Mouse (Mus musculus) kidney, adult 10 weeks (tissue): ENCODE results near the gene Frmd4a. TPM values are rescaled to one million over a fixed set of nuclear protein-coding genes. Genes with fewer than 3 reads are reported as not detected.

Source experiments
- polyA plus RNA-seq: library from polyadenylated mRNA; stranded (reverse); fragments of 350-450 nt; fragmentation: Illumina TruSeq; extraction: RNeasy Lipid Tissue Mini Kit (QIAGEN cat#74804); gene quantifications from one replicate; pipeline ENCODE4 v1.2.3, GENCODE M21; 2014; ENCODE audit warnings: low read depth, low replicate concordance

Gene Frmd4a
- 11.4 TPM for polyA plus RNA-seq

DNA sequence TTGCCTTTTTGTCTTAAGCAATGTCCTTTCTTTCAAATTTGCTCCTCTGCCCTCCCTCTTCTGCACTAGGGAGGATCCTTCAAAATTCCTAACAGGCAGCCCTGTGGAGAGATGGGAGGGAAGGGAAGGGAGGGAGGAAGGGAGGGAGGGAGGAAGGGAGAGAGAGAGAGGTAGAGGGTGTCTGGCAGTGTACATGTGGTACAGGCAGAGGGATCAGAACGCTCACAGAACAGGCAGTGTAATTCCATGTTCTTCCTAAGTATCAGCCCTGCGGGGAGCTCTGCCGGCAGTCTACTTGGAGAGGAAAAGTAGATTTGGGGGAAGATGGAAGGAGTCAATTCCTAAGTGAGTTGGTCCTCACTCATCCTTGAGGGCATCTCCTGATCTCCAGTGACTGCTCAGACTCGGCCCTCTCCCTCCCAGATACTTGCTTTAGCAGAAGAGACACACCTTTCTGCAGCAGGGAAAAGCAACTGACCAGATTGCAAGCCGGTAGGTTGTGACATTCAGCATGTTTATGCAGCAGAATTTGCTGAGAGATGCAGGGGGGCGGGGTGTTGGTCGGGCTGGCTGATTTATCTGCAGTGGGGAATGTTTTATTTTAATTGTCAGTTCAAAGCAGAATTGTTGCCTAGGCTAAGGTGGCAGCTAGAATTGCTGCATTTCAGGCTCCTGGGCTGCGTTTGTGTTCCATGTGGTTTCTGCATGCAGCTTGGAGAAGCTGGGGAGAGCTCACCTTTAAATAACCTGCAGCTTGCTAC, at the start of gene Frmd4a:
Gene Frmd4a, plus strand, starts transcription at position 190 of the 761 bp plus-strand sequence.

DNA sequence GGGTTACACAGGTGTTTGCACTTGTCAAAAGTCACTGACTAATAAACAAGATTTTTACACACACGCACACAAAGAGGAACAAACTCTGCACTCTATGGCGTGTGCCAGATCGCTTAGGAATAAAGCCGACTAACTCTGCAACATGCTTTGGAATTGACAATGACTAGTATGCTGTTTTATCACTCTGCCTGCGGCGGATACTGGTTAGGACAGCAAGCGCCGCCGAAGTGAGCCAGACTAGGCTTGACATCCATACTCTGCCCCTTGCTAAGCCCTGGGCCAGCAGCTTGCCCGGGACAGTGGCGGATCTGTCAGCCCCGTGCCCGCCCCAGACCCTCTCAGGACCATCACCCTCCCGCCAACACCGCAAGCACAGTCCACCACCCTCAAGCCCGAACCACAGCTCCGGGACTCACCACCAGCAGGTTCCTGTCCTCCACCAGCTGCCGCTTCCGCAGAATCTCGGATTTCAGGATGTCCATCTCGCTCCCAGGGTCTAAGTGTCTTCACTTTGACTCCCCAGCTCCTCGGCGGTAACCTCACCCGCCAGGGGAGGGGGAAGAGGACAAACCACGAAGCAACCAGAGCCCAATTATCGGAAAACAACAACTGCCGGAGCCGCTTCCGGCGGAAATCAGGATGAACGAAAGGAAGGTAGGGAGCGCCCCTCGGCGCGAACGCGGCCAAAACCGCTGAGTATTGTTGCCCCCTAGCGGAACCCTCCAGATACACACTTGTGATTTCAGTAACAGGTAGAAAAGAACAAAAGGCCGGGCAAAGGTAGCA, 634.2 kb downstream of the Frmd4a start, which contains the start of gene Prpf18:
Gene Prpf18, minus strand, starts transcription at position 614 of the 786 bp plus-strand sequence.

